In genomic region chr13:119639302-119639701, GRCm38 (mm10) we compare ENCODE assay signal across 26 mouse cellular contexts. TPM values are rescaled to one million over a fixed set of nuclear protein-coding genes. Genes with fewer than 3 reads are reported as not detected.
DNase-seq lines count a peak whose midpoint lies in the region; ATAC-seq and TF ChIP-seq lines count a peak whose summit lies in the region.
"Had no signal": no experiment of that assay in that cellular context is flagged by ENCODE, and none has a peak within 500 bp of the region (broad histone marks: within the 10 kb centered on the region; RNA-seq: fewer than 3 reads in every experiment).

No protein-coding gene starts in this region.

- 82% methylated on average over 5 of the region's 5 CpGs for WGBS in heart, embryonic 10.5 days
- 86% methylated on average over 5 of the region's 5 CpGs for WGBS in neural tube, embryonic 15.5 days

- no peaks in the 10 kb centered on the region for H3K9me3 ChIP-seq in heart, embryonic 10.5 days
- no peaks in the 10 kb centered on the region for H3K9me3 ChIP-seq in neural tube, embryonic 15.5 days (replicated peaks)
- H3K9me3 ChIP-seq: embryonic facial prominence, embryonic 15.5 days; forebrain, embryonic 10.5 days; heart, embryonic 12.5 days; hindbrain, embryonic 15.5 days had no signal

- TF ChIP-seq POLR2A in bone marrow macrophage, adult 2 months (IDR thresholded peaks at IDR 0.05; ENCODE audit: borderline replicate concordance, low read depth, low read length), result no peak

- peak; percentile 17 for DNase-seq in heart, adult 11 months
- DNase-seq in heart, embryonic 10.5 days (ENCODE audit: low spot score), result no peak
- no peak for DNase-seq in embryo, embryonic 9.5 days (ENCODE audit: extremely low spot score)
- no peak for DNase-seq in retina, embryonic 14.5 days (ENCODE audit: low spot score)
- DNase-seq: adrenal gland, adult 2 months; cerebellum, adult 11-12 months; cerebellum, adult 9-11 months; cerebellum, postnatal 36 days; gastrocnemius, postnatal 36 days; heart, adult 2 months had no signal

- H3K27ac ChIP-seq in heart, embryonic 10.5 days, result no peak overlapping the region
- H3K27ac ChIP-seq in bone marrow macrophage, adult 2 months (ENCODE audit: insufficient read depth, low read depth, low read length), result peak overlapping the region; percentile 13; the same call in 1 of the 2 replicates
- no peak overlapping the region for H3K27ac ChIP-seq in neural tube, embryonic 15.5 days (replicated peaks)
- H3K27ac ChIP-seq: embryonic facial prominence, embryonic 15.5 days; forebrain, embryonic 10.5 days; heart, adult 2 months; hindbrain, embryonic 15.5 days had no signal

- no peak for TF ChIP-seq CTCF in bone marrow macrophage, adult 2 months (IDR thresholded peaks at IDR 0.05; ENCODE audit: low read depth, low read length)

- H3K36me3 ChIP-seq in heart, embryonic 10.5 days, result no peaks in the 10 kb centered on the region
- H3K36me3 ChIP-seq in neural tube, embryonic 15.5 days, result no peaks in the 10 kb centered on the region
- H3K36me3 ChIP-seq: embryonic facial prominence, embryonic 15.5 days; forebrain, embryonic 10.5 days; heart, embryonic 12.5 days; hindbrain, embryonic 15.5 days had no signal

- H3K27me3 ChIP-seq in heart, embryonic 10.5 days (ENCODE audit: insufficient read depth, poor library complexity, severe bottlenecking), result no peaks in the 10 kb centered on the region
- peaks cover 3% of the 10 kb centered on the region; the same call in 1 of the 2 replicates for H3K27me3 ChIP-seq in neural tube, embryonic 15.5 days (replicated peaks)
- H3K27me3 ChIP-seq: embryonic facial prominence, embryonic 15.5 days had no signal

- no peak overlapping the region for H3K4me3 ChIP-seq in heart, embryonic 10.5 days
- H3K4me3 ChIP-seq in bone marrow macrophage, adult 2 months (ENCODE audit: insufficient read depth, low read length), result no peak overlapping the region
- no peak overlapping the region for H3K4me3 ChIP-seq in neural tube, embryonic 15.5 days (replicated peaks)
- H3K4me3 ChIP-seq: embryonic facial prominence, embryonic 15.5 days; erythroblast, embryonic 14.5 days; forebrain, embryonic 10.5 days; heart, adult 2 months; heart, embryonic 12.5 days; hindbrain, embryonic 15.5 days had no signal

- H3K9ac ChIP-seq in neural tube, embryonic 15.5 days (replicated peaks), result no peak overlapping the region
- H3K9ac ChIP-seq: embryonic facial prominence, embryonic 15.5 days; heart, embryonic 12.5 days; hindbrain, embryonic 15.5 days had no signal

- no peak overlapping the region for H3K4me2 ChIP-seq in neural tube, embryonic 15.5 days
- H3K4me2 ChIP-seq: embryonic facial prominence, embryonic 15.5 days; heart, embryonic 12.5 days; hindbrain, embryonic 15.5 days had no signal

- peak; percentile 61 for ATAC-seq in megakaryocyte, adult 5-6 weeks (ENCODE audit: poor library complexity, severe bottlenecking)
- ATAC-seq in neural tube, embryonic 15.5 days (ENCODE audit: low FRiP score), result no peak
- ATAC-seq: activated CD4-positive, CD25-positive, alpha-beta regulatory T cell, adult 4 months; forebrain, embryonic 14.5 days; intestine, embryonic 16.5 days had no signal

- no peaks in the 10 kb centered on the region for H3K4me1 ChIP-seq in heart, embryonic 10.5 days
- peaks cover 16% of the 10 kb centered on the region for H3K4me1 ChIP-seq in bone marrow macrophage, adult 2 months (ENCODE audit: control insufficient read depth, insufficient read depth, low read length)
- H3K4me1 ChIP-seq in neural tube, embryonic 15.5 days, result no peaks in the 10 kb centered on the region
- H3K4me1 ChIP-seq: embryonic facial prominence, embryonic 15.5 days; forebrain, embryonic 10.5 days; heart, embryonic 12.5 days; hindbrain, embryonic 15.5 days had no signal

RNA-seq across cellular contexts. Expression of gene Ccl28, which starts 15.7 kb away (rescaled TPM):
- 0.04 TPM in 1 of 2 replicates, not detected in the other for polyA plus RNA-seq in heart, embryonic 10.5 days (2016; fragmentation: Nextera tagmentation; extraction: Ambion mirVana)
- not detected in 2 replicates for polyA plus RNA-seq in bone marrow macrophage, adult 2 months (2012; ENCODE audit: insufficient read depth, insufficient read length, missing spikeins)
- total RNA-seq in megakaryocyte, adult 5-6 weeks (2015), result not detected in 2 replicates
- total RNA-seq in megakaryocyte, adult 5-6 weeks (2017), result not detected in 2 replicates
- polyA plus RNA-seq in neural tube, embryonic 15.5 days (2015; fragmentation: Nextera tagmentation; extraction: Ambion mirVana), result 0.29 and 0.41 TPM in 2 replicates
- total RNA-seq: heart, adult 2 months; MEL had no signal
- polyA plus RNA-seq: adrenal gland, adult 2 months; C2C12; embryonic facial prominence, embryonic 11.5 days; erythroblast, embryonic 14.5 days; heart, adult 2 months; heart, embryonic 12.5 days; heart, embryonic 16.5 days; hindbrain, embryonic 11.5 days had no signal

RNA-seq across cellular contexts. Expression of gene Hmgcs1, which starts 50.9 kb away (rescaled TPM):
- 141 and 143 TPM in 2 replicates for polyA plus RNA-seq in heart, embryonic 10.5 days (2016; fragmentation: Nextera tagmentation; extraction: Ambion mirVana)
- 29.3 and 34.5 TPM in 2 replicates for polyA plus RNA-seq in bone marrow macrophage, adult 2 months (2012; ENCODE audit: insufficient read depth, insufficient read length, missing spikeins)
- total RNA-seq in megakaryocyte, adult 5-6 weeks (2015), result 27.6 and 29.7 TPM in 2 replicates
- total RNA-seq in megakaryocyte, adult 5-6 weeks (2017), result 36.9 and 40.8 TPM in 2 replicates
- polyA plus RNA-seq in neural tube, embryonic 15.5 days (2015; fragmentation: Nextera tagmentation; extraction: Ambion mirVana), result 443 and 497 TPM in 2 replicates
